Mouse (Mus musculus): ENCODE measurements at regions not wholly inside any gene's neighbourhood (a gene's known extent, or its start where the extent isn't known, plus 50 kb on each side); places are given as distances from the start of the nearest gene placed in this dataset.

DNA sequence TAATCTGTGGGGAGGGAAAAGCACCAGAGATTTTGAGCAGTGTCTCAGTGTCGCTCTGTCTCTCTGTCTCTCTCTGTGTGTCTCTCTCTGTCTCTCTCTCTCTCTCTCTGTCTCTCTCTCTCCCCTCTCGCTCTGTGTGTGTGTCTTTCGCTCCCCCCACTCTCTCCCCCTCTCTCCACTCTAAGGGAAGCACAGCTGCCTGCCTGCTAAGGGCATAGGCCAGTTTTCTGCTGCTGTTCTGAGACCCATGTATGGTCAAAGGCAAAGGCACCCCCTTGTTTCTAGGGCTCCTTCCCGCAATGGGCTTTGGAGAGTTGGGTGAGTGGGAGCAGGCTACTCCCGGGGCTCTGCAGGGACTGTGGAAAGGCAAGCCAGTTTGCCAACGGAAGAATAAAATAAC is 192.2 kb downstream of the Lmo4 start:
- DNase-seq (ENCODE audit: low read depth, low spot score): no peak

DNA sequence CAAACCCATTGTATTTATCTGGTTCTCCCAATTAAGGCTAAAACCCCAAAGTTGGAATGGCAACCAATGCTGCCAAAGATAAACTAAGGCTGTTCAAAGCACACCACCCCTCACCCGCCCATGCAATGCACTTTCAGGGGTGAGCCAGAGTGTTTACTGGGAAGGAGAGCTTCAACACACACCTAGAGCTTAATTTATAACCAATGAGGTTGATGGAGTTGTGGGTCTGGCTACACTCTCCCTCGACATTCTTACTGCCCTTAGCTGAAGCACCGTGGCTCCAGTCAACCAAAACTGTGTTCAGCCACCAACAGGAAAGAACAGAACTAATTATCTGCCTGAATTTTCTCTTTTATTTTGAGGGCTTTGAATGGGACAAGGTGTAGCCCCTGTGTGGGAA is 192.8 kb downstream of the Lmo4 start:
- no peak for DNase-seq (ENCODE audit: low read depth, low spot score)

DNA sequence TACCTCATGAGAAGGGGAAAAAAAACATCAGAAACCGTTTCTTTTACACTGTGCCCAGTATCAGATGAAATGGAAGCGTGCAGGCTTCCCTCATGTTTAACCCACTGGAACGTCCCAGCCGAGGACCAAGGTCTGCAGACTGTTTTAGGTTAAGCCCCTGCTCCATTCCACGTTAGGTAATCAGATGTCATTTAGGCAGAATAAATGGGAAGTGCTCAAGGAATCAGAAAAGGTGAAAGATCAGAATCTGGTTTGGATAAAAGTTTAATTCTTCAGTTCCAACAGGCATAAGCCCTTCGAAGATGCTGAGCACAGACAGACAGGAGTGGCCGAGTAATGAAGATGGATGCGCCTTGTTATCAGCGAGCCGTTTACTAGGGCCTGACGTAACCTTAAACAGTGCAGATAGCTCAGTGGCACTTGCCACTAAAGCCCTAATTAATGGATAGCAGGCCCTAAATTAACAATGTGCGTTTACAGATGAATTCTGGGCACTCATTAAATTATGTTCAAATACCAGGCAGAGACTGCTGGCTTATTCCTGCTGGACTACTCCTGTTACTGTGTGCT is 193.5 kb downstream of the Lmo4 start:
- no peak for DNase-seq (ENCODE audit: low read depth, low spot score)

DNA sequence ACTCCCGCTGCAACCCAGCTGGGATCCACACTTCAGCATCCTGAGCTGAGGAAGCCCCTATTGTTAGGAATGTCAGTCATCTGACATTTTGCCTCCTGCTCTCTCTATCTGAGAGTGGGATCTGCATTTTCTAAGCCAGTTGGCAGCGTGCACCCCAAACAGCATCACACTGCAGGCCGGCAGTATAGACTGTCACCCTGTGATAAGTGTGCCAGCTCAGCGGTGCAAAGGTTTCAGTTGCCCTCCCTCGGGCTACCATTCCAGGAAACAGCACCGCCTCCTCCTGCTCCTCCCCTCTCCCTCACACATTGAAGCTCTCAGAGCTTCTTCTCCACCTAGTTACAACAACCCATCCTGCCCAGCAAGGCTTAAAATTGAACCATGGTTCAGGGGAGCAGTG is 194.5 kb downstream of the Lmo4 start:
- no peak for DNase-seq (ENCODE audit: low read depth, low spot score)

DNA sequence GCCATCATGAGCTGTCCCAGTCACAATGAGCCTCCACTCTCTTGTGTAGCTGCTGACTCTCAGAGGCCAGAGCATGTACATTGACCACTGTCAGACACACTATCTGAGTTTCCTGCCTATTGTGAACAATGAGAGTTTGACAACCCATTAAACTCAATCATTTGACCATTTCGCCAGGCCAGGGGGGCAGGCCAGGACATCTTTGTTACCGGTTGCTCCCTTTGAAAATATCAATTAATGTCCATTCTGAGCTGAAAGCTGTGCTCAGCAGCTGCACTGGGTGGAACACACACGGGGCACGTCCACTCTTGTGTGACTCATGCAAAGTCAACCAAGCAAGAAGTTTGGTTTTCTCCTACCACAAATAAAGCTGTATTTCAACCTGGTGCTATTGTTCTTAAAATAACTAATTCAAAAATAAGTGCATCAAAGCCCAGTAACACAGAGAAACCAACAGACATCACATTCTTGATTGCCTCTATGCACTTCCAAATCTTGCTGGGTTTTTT is 197.9 kb downstream of the Lmo4 start:
- DNase-seq (ENCODE audit: low read depth, low spot score): no peak

DNA sequence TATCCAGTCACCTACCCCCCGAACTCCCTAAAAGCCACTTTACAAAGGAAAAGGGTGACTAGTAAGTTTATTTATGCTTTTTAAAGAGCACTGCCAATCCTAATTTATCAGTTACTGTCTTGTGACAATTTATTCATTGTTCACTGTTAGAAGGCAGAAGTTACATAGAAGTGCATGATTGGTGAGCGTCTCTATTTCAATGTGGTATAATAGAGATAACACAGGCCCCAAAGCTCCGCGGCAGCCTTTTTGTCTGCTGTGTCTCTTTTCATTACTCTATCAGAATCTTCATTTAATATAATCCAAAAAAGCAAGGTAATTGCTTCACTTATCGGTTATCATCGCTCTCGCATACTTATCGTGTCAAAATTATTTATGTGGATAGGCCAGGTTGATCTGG is 207.1 kb downstream of the Lmo4 start:
- DNase-seq (ENCODE audit: low read depth, low spot score): no peak

DNA sequence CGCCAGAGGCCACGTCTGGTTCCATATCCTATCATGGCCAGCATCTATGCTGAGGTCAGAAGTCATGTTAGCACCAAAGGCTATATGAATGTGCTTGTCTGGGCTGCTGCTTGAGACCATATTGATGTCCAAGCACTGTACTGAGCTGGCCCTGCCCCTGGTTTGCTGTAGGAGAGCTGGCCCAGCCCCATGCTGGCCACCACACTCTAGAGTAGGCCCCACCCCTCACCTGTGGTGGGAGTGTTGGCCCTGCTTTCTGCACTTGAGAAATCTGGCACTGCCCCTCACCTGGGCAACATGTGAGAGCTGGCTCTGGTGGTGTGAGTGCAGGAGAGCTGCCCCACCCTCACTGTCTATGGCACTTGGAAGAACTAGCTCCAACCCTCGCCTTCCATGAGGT is 210.0 kb downstream of the Lmo4 start:
- no peak for DNase-seq (ENCODE audit: low read depth, low spot score)

DNA sequence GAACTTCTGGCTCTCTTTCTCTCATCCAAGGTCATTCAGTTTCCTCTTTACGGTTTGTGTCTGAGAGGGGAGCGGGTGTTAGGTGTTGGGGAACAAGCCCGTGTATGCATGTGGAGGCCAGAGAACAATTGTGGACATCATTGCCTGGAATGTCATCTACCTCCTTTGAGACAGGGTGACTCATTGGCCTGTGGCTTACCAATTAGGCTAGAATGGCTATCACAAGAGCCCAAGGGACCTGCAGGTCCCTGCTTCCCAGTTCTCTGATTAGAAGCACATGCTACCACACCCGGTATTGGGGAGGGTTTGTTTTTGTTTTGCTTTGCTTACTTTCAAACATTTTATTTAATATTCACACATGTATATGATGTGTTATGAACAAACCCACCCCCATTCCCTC is 216.0 kb downstream of the Lmo4 start:
- no peak for DNase-seq (ENCODE audit: low read depth, low spot score)

DNA sequence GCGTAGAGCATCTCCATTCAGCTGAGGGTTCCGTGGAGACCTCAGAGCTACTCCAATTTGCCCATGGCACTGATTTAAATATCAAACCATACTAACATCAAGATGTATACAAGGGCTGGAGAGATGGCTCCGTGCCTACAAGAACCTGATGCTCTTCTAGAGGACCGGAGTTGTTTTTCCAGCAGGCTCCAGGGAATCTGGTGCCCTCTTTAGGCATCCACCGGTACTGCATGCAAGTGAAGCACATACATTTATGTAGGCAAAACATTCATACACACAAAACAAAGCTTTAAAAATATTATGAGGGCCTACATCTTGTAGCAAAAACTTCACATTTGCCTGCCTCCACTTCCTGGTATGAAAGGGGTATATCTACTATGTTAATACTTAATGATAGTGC is 217.0 kb downstream of the Lmo4 start:
- no peak for DNase-seq (ENCODE audit: low read depth, low spot score)

DNA sequence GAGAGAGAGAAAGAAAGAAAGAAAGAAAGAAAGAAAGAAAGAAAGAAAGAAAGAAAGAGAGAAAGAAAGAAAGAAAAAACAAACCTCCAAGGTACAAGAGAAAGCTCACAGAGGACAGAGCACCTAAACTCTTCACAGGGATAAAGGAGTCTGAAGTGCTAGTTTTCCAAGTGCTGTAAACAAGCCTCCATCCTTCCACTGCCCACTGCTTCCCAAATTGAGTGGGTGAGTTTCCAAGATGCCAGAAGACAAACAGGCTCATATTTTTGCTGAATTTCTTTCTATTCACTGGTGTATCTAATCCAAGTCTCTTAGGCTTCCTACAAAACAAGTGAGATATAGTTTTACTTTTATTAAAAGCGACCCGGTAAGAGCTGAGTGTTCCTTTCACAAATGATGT is 218.2 kb downstream of the Lmo4 start:
- peak; percentile 29 for DNase-seq (ENCODE audit: low read depth, low spot score)

DNA sequence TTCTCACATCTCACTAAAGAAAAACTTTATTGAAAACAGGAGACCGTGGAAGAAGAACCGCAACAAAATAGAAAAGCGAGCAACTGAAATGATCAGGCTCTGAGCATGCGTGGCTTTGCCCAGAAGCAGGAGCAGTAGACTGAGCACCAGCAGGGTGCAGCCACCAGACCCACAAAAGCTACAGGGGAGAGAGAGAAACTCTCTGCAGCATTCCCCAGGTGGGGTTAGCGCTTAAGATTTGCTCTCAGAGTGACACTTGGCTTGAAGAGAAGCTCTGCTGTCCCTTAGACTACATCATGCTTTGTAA is 218.9 kb downstream of the Lmo4 start:
- DNase-seq (ENCODE audit: low read depth, low spot score): no peak

DNA sequence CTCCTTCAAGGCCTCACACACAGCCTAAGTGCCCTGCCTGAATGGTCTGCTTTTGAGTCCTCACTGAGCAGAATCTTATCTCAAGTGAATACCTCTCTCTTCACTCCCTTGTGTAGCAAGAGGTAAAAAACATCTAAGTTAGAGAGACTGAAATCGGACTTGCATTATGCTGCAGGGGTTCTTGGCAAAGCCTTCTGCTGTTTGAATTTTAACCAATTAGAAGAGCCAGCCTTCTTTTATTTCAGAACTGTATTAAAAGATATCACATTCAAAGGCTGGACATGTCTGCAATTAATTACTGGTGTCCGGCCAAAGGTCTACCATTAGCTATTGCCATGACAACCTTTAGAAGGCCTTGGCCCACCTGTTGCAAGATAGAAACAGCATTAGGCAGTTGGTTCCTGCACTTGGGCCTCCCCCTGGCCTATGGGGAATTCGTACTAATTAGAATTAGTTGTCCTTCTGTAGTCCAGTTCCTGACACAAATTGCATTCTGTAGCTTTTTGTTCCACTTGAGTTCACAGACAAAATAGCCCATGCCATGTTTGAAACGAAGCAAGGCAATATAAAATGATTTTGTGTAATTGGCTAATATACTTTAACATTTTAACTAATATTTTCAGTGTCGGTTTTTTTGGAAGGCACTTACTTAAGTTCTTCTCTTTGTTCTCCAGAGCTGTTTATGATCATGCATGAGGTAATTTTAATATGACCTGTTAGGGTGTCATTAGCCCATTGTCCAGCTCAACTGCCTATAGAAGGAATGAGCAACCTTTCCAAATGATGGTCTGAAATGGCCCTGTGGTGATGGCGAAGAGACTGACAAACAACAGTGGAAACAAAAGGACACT is 219.4 kb downstream of the Lmo4 start:
- no peak for DNase-seq (ENCODE audit: low read depth, low spot score)

DNA sequence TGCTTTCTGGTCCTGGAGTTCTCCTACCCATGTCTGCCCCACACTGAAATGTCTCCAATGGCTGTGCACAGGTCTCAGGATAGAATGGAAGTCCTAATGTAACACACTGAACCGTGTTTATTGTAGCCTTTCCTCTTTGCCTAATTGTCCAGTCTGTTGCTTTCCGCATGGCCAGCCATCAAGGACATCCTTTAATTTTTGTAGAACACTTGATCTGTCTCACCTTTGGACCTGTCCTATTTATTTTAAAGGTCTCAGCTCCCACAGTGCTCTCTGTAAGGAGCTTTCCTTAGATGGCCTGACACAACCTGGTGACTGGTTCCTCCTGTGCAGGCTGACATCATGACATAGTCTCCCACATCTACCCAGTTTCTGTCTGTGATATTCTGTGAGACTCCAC is 226.3 kb downstream of the Lmo4 start:
- no peak for DNase-seq (ENCODE audit: low read depth, low spot score)

DNA sequence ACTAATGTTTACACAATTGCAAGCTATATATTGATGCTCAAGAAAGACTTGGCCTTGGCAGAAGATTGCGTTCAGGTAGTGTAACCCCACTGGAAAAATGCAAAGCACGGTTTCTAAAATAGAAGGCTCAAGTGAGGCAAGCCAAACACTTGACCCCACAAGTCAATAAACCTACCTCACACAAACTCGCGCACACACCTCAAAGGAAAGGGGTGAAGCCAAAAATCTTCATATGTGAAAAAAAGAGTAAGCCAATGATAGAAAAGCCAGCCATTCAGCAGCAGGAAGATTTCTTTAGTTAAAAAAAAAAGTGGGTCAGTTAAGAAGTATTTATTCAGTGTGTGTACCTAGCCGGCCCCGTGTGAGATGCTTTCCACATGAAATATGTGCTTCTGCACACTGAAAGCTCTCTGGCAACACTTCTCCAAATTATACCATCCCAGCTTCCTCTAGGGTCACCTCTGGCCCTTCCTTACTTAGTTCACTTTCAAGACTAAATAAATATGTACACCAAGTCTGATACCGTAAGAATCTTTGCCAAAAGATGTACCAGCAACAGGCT is 227.1 kb downstream of the Lmo4 start:
- DNase-seq (ENCODE audit: low read depth, low spot score): no peak

DNA sequence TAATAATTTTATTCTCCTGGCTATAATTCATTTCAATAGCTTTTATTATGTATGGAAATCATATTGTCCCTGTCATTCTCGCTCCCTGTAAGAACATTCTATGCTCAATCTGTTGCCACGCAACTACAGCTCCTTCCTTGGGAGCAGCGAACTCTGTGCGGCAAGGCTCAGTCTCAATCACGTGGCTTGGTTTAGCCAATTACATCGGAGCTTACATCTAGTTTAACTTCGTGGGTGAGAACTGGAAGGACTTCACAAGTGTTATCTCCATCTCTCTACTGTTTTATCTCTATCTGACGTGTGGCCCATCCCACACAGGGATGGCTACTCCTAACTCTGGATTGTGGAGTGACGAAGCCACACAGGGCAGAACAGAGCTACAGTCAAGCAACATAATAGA is 231.4 kb downstream of the Lmo4 start:
- DNase-seq (ENCODE audit: low read depth, low spot score): no peak

DNA sequence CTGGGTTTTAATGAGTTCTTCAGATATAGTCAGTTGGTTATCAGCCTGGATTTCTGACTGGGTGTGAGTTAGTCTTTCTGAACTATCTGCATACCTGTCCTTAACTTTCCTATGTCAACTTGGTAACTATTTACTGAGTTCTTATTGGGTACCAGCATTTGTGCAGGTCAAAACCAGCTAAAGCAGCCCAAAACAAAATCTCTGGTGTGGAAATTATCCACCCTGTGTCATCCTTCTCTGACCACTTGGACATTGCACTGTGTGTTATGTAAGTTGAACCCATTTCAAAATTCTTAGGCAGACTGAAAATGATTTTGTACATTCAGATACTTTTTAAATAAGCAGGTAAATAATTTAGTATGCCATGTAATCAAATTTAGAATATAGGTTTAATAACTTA is 232.7 kb downstream of the Lmo4 start:
- DNase-seq (ENCODE audit: low read depth, low spot score): no peak

DNA sequence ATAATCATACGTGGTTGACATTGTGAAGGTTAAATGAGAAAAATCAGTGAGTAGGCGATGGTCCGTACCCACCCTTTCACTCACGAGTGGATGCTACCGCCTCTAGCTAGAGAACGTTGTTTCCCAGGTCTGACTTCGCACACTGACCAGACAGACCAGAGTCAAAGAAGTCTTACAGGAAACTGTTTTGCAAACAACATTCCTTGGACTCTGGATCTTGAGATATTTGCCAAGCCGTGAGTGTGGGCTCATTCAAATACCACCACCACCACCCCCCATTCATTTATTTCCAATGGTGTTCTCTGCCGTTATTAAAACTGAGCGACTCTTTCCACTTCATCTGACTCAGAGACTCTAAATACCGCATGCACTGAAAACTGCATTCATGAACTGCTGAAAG is 234.2 kb downstream of the Lmo4 start:
- no peak for DNase-seq (ENCODE audit: low read depth, low spot score)

DNA sequence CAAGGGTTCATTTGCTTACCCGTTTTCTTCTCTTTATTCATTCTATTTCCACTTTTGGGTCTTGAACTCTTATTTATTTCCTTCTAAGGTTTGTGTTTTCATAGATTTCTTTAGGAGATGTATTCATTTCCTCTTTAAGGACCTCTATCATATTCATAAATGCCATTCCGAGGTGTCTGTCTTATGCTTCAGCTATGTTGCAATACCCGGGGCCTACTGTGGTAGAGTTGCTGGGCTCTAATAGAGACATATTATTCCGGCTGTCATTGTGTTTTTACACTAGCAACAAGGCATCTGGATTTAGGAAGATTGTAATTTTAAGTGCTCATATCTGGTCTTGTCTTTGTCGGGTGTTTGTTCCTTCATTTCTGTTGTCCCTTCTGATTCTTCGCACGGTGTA is 249.5 kb downstream of the Lmo4 start:
- DNase-seq (ENCODE audit: low read depth, low spot score): no peak

DNA sequence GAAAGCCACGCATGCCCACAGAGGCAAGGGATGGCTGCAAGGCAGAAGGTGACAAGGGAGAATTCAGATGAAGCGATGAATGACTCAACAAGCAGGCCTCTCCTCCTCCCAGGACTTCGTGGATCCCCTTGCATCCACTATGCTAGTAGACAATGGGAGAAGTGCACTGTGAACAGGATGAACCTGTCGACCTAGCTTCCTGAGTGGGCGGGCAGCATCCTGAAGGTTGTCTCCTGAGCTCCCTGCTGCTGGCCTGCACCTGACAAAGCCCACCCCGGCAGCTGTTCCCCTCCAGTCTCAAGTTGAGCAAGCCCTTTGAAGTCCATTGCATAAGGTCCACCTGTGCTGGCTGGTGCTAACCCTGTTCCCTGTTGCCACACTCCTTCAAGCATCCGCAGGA is 250.2 kb downstream of the Lmo4 start:
- DNase-seq (ENCODE audit: low read depth, low spot score): no peak

DNA sequence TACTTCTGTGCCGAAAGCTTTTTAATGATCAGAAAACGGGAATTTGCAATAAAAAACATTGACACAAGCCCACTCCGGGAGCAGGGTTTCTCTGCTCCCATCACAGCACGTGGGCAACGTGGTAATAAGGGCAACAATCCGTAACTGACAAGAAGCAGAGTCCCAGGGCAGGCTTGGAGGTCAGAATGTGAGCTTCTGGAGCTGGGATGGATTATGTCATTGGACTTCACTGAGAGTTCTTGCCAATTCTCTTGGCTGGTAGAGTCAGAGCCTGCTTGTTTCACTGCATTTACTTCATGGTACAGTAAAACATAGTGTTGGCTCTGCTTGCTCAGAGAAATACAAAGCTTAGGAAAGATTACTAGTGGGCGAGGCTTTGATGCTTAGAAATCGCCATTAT is 252.7 kb downstream of the Lmo4 start:
- DNase-seq (ENCODE audit: low read depth, low spot score): no peak

DNA sequence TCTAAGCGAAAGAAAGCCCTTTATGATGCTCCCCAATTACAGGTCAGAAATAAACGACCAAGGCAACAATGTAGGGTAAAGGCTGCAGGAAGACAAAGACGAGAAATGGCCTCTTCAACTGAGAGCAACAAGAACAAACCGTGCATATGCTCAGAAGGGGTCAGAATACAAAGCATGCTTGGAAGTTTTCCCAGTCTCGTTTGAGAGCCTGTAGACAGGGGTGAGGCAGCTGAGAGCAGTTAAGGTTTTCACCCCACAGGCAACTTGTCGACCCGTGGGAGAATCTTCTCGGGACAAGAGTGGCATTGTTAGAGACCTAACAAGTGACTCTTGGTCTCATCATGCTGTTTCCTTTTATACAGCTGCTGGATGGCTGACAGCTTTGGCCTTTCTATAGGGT is 255.4 kb downstream of the Lmo4 start:
- DNase-seq (ENCODE audit: low read depth, low spot score): no peak

DNA sequence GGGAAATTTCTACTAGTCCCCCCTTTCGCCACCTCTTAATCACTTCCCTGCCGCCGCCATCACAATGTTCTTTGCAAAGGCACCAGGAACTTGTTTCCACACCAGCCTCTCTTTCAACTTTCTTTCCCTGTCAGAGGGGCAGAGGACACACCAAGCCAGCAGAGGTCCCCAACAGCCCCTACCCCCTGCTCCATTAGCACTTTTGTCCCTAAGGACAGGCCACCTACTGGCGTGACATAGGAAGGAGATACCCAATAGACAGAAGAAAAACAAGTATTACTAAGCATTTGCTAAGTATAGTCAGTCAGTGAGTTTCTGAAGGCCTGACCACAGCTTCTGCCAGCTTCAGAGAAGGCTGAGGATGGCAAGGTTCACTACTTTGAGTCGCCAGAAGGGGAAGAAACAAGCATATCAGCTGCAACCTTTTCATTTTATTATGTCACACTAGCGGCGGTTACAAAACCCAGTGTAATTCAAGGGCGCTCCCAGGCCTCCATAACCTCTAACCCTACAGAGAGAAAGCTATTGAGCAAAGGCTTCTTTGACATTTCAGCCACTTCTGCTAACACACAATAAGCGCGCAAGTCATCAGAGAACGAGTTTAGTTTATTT is 255.9 kb downstream of the Lmo4 start:
- no peak for DNase-seq (ENCODE audit: low read depth, low spot score)

DNA sequence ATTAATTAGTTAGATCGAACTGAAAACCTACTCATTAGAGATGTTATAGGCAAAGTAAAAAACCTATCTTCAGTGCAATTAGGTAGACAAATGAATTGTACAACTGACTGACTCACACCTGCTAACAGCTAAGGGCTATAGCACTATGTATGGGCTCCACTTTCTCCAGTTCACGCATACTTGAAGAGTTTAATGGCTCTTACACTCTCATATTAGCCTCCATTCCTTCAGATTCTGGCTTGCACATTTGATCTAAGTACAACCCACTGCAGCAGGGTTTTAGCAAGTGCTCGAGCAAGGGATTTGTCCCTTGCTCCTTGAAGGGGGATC is 257.1 kb downstream of the Lmo4 start:
- no peak for DNase-seq (ENCODE audit: low read depth, low spot score)

Measured in telencephalon, adult 2 months (tissue).